Mouse (Mus musculus) intestine, embryonic 16.5 days (tissue): ENCODE data around the gene Habp4. TPM values are rescaled to one million over a fixed set of nuclear protein-coding genes. Genes with fewer than 3 reads are reported as not detected.

Experiments used
- ATAC-seq: fragments of 200-750 bp; cut with Nextera tagmentation; 2 replicates; pipeline ENCODE4 v1.8.0; 2017; ENCODE audit warnings: moderate TSS enrichment, moderate library complexity
- H3K27ac ChIP-seq: fragments of 300-500 bp; sonication (generic); 2 replicates; pipeline ENCODE4 v1.5.1; 2014; ENCODE audit warnings: mild to moderate bottlenecking, low read length
- H3K27me3 ChIP-seq: fragments of 300-500 bp; sonication (generic); replicated peaks from 2 replicates; pipeline ENCODE4 v1.6.1; 2014; ENCODE audit warnings: low read length, control low read depth, mixed read lengths; ENCODE audit not compliant: control insufficient read depth, insufficient read depth
- H3K36me3 ChIP-seq: fragments of 300-500 bp; sonication (generic); 2 replicates; pipeline ENCODE4 v1.6.1; 2014; ENCODE audit warnings: low read length, control low read depth; ENCODE audit not compliant: control insufficient read depth, insufficient read depth
- H3K4me1 ChIP-seq: fragments of 300-500 bp; sonication (generic); 2 replicates; pipeline ENCODE4 v1.6.1; 2014; ENCODE audit warnings: low read length, control low read depth, mixed read lengths; ENCODE audit not compliant: control insufficient read depth, insufficient read depth
- H3K4me2 ChIP-seq: fragments of 300-500 bp; sonication (generic); 2 replicates; pipeline ENCODE4 v1.6.1; 2014; ENCODE audit warnings: low read depth, low read length, control low read depth
- H3K4me3 ChIP-seq: fragments of 300-500 bp; sonication (generic); 2 replicates; pipeline ENCODE4 v1.5.1; 2014; ENCODE audit warnings: mild to moderate bottlenecking, low read length
- H3K9ac ChIP-seq: fragments of 300-500 bp; sonication (generic); 2 replicates; pipeline ENCODE4 v1.6.1; 2014; ENCODE audit warnings: low read depth, low read length
- H3K9me3 ChIP-seq: fragments of 300-500 bp; sonication (generic); 2 replicates; pipeline ENCODE4 v1.6.1; 2016; ENCODE audit warnings: low read length, control low read depth; ENCODE audit not compliant: control insufficient read depth
- WGBS: fragments of 180-500 bp; shearing (Covaris S2); extraction: QIAGEN DNeasy Blood & Tissue Kit; methylation state at CpG from one replicate; pipeline ENCODE4 v1.1.7; 2014; 5-methylcytosine and 5-hydroxymethylcytosine counted together
- polyA plus RNA-seq: library from polyadenylated mRNA; unstranded; fragments of >200 nt; fragmentation: Nextera tagmentation; extraction: Ambion mirVana; gene quantifications from 2 replicates; pipeline ENCODE4 v1.2.1, GENCODE M21; 2015

Gene Habp4
- polyA plus RNA-seq, 1 experiment from 2014 or later = 11.9 TPM

- no peaks in the 10 kb centered on the region for H3K4me1 ChIP-seq
- no peak overlapping the region for H3K4me3 ChIP-seq
- no peak overlapping the region for H3K9ac ChIP-seq
- ATAC-seq = no peak
- H3K4me2 ChIP-seq = no peak overlapping the region
- H3K9me3 ChIP-seq = no peaks in the 10 kb centered on the region
- H3K27ac ChIP-seq = no peak overlapping the region
- 72% methylated on average over 7 of the region's 7 CpGs for WGBS
- H3K27me3 ChIP-seq = no peaks in the 10 kb centered on the region
- H3K36me3 ChIP-seq = no peaks in the 10 kb centered on the region; the same call in 1 of the 2 replicates
These were observed 23.6 kb downstream of the Habp4 start for GRCm38 (mm10) chr13:64185176-64185575.

GRCm38 (mm10) chr13:64185586-64185985 lies 24.0 kb downstream of the Habp4 start:
- 90% methylated on average over 9 of the region's 9 CpGs for WGBS
- no peak overlapping the region for H3K9ac ChIP-seq

GRCm38 (mm10) chr13:64186516-64186915 lies 24.9 kb downstream of the Habp4 start:
- Histone ChIP-seq H3K4me2 (no peak overlapping the region), H3K4me3 (no peak overlapping the region), H3K36me3 (no peaks in the 10 kb centered on the region; the same call in 1 of the 2 replicates), H3K9me3 (no peaks in the 10 kb centered on the region), H3K9ac (no peak overlapping the region), H3K27ac (no peak overlapping the region), H3K4me1 (no peaks in the 10 kb centered on the region), H3K27me3 (no peaks in the 10 kb centered on the region)
- no peak for ATAC-seq
- WGBS = 92% methylated on average over 4 of the region's 4 CpGs

More at GRCm38 (mm10) chr13:64185586-64185985, 24.0 kb downstream of the Habp4 start:
- no peaks in the 10 kb centered on the region; the same call in 1 of the 2 replicates for H3K36me3 ChIP-seq
- no peak overlapping the region for H3K4me2 ChIP-seq
- no peaks in the 10 kb centered on the region for H3K9me3 ChIP-seq
- no peak for ATAC-seq
- H3K27ac ChIP-seq = no peak overlapping the region
- H3K4me1 ChIP-seq = no peaks in the 10 kb centered on the region
- H3K4me3 ChIP-seq = no peak overlapping the region
- no peaks in the 10 kb centered on the region for H3K27me3 ChIP-seq

DNA sequence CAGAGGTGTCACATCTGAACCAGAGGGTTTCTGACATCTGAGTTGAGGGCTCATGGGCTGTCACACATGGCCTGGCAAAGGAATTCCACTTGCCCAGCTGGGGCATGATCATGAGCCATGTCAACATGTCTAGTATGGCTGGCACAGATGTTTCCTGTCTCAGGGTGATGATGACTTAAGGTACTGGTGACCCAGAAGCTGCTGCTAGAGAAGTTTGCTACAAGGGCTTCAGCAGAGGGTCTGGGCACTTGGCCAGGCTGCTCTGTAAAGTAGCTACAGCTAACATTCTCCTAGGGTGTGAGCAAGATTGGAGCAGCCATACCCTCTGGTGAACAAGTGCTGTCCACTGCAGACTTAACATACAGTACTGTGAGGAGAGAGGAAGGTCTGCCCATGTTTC lies 25.4 kb downstream of the Habp4 start:
- H3K4me1 ChIP-seq = no peaks in the 10 kb centered on the region
- no peak overlapping the region for H3K4me2 ChIP-seq
- ATAC-seq = no peak
- H3K9ac ChIP-seq = no peak overlapping the region
- no peak overlapping the region for H3K27ac ChIP-seq
- H3K36me3 ChIP-seq = no peaks in the 10 kb centered on the region; the same call in 1 of the 2 replicates
- H3K27me3 ChIP-seq = no peaks in the 10 kb centered on the region
- H3K4me3 ChIP-seq = no peak overlapping the region
- H3K9me3 ChIP-seq = no peaks in the 10 kb centered on the region

- no peaks in the 10 kb centered on the region for H3K9me3 ChIP-seq
- WGBS = 84% methylated on average over 6 of the region's 6 CpGs
- H3K9ac ChIP-seq = no peak overlapping the region
- ATAC-seq = no peak
- H3K27me3 ChIP-seq = no peaks in the 10 kb centered on the region
- H3K4me3 ChIP-seq = no peak overlapping the region
- no peaks in the 10 kb centered on the region for H3K4me1 ChIP-seq
- no peaks in the 10 kb centered on the region; the same call in 1 of the 2 replicates for H3K36me3 ChIP-seq
- no peak overlapping the region for H3K4me2 ChIP-seq
- H3K27ac ChIP-seq = no peak overlapping the region
These were observed 36.3 kb downstream of the Habp4 start for GRCm38 (mm10) chr13:64197899-64198298.

DNA sequence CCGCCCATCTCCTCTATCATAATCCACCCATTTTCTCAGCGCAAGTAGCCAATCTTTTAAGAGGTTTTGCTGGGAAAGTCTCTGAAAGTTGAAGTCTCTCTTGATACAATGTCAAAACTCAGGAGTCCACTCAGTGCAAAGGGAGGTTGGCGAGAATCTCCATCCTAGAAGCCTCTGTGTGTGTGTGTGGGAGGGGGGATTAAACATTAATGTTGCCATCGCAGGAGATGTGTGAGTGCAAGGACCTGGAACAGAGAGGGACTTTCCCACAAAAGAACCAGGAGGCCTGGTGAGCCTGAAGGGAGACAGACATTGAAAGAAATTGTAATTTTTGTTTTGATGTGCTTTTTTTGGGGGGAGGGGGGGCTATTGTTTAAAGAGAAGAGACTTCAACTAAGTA lies 36.7 kb downstream of the Habp4 start:
- no peak for ATAC-seq
- Histone ChIP-seq H3K4me2 (no peak overlapping the region), H3K27me3 (no peaks in the 10 kb centered on the region), H3K9me3 (no peaks in the 10 kb centered on the region), H3K4me3 (no peak overlapping the region), H3K9ac (no peak overlapping the region), H3K4me1 (no peaks in the 10 kb centered on the region), H3K36me3 (no peaks in the 10 kb centered on the region; the same call in 1 of the 2 replicates), H3K27ac (no peak overlapping the region)
- WGBS = 90% methylated on average over 4 of the region's 4 CpGs

- no peaks in the 10 kb centered on the region for H3K4me1 ChIP-seq
- no peak overlapping the region for H3K27ac ChIP-seq
- H3K36me3 ChIP-seq = no peaks in the 10 kb centered on the region; the same call in 1 of the 2 replicates
- WGBS = 89% methylated on average over 4 of the region's 4 CpGs
- no peak for ATAC-seq
- H3K27me3 ChIP-seq = no peaks in the 10 kb centered on the region
- H3K4me3 ChIP-seq = no peak overlapping the region
- H3K4me2 ChIP-seq = no peak overlapping the region
- H3K9me3 ChIP-seq = no peaks in the 10 kb centered on the region
- no peak overlapping the region for H3K9ac ChIP-seq
These were observed 39.3 kb downstream of the Habp4 start for GRCm38 (mm10) chr13:64200911-64201310.

DNA sequence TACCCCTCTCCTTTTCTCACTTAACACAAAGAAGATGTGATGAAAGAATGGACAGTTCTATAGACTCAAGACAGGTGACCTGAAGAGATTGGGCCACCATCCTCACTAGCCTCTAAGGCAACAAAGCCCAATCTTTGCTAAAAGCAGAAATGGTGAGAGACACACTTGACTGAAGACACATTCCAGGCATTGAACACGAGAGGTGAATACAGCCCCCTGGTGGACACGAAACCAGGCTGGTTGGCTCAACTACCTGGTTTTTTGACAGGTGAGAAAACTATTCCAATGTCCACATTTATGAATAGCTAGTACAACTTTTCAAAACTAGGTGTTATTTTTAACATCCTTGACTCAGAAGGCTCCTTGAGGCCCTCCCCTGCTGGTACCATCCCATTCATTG lies 43.1 kb downstream of the Habp4 start:
- Histone ChIP-seq H3K9ac (no peak overlapping the region), H3K4me2 (no peak overlapping the region), H3K9me3 (no peaks in the 10 kb centered on the region), H3K27me3 (no peaks in the 10 kb centered on the region), H3K4me1 (no peaks in the 10 kb centered on the region), H3K4me3 (no peak overlapping the region), H3K36me3 (no peaks in the 10 kb centered on the region; the same call in 1 of the 2 replicates), H3K27ac (no peak overlapping the region)
- no peak for ATAC-seq
- WGBS = 73% methylated on average over 2 of the region's 2 CpGs

DNA sequence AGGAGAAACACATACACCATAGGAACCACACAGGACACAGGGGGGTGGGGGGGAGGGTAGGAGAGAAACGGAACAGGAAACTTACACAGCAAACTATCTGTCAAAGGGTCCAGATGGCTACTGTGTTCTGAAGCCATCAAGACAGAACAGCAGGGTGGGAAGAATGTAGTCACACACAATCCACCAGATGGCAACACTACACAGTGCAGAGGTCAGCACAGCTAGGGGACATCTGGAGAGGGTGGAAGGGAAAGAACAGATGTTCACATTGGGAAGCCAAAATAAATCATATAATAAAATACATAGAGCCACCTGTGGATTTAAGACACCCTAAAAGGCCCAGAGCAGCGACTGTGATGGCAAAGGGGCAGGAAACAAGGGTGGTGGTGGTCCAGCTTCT lies 43.6 kb downstream of the Habp4 start:
- no peaks in the 10 kb centered on the region for H3K27me3 ChIP-seq
- 40% methylated on average over 2 of the region's 2 CpGs for WGBS
- peak; percentile 77 for ATAC-seq
- H3K27ac ChIP-seq = no peak overlapping the region
- H3K9me3 ChIP-seq = no peaks in the 10 kb centered on the region
- H3K9ac ChIP-seq = no peak overlapping the region
- H3K4me2 ChIP-seq = no peak overlapping the region
- H3K4me3 ChIP-seq = no peak overlapping the region
- H3K4me1 ChIP-seq = no peaks in the 10 kb centered on the region
- H3K36me3 ChIP-seq = no peaks in the 10 kb centered on the region; the same call in 1 of the 2 replicates

- Histone ChIP-seq H3K4me2 (no peak overlapping the region), H3K4me3 (no peak overlapping the region), H3K4me1 (no peaks in the 10 kb centered on the region), H3K9ac (no peak overlapping the region), H3K27ac (no peak overlapping the region), H3K27me3 (no peaks in the 10 kb centered on the region), H3K9me3 (no peaks in the 10 kb centered on the region), H3K36me3 (no peaks in the 10 kb centered on the region)
- no peak for ATAC-seq
- 84% methylated on average over 6 of the region's 6 CpGs for WGBS
These were observed 46.5 kb downstream of the Habp4 start for GRCm38 (mm10) chr13:64208146-64208545.
